In genomic region chr14:120892369-120892768, GRCm38 (mm10) we compare ENCODE assay signal across 30 mouse cellular contexts. TPM values are rescaled to one million over a fixed set of nuclear protein-coding genes. Genes with fewer than 3 reads are reported as not detected.
A peak's percentile ranks its signal among the peaks of the same experiment; 100 is the strongest.
DNase-seq lines count a peak whose midpoint lies in the region; ATAC-seq and TF ChIP-seq lines count a peak whose summit lies in the region.
"Had no signal": no experiment of that assay in that cellular context is flagged by ENCODE, and none has a peak within 500 bp of the region (broad histone marks: within the 10 kb centered on the region; RNA-seq: fewer than 3 reads in every experiment).

No protein-coding gene starts in this region.

- 72% methylated on average over 8 of the region's 8 CpGs for WGBS in heart, adult 2 months
- WGBS in lung, embryonic 14.5 days = 66% methylated on average over 8 of the region's 8 CpGs
- 53% methylated on average over 8 of the region's 8 CpGs for WGBS in stomach, postnatal 0 days

- no peaks in the 10 kb centered on the region for H3K27me3 ChIP-seq in heart, adult 2 months (ENCODE audit: control insufficient read depth, insufficient read depth, low read length)
- H3K27me3 ChIP-seq in lung, embryonic 14.5 days (ENCODE audit: insufficient read depth, low read length) = no peaks in the 10 kb centered on the region
- H3K27me3 ChIP-seq in G1E (ENCODE audit: insufficient read depth, low read length) = no peaks in the 10 kb centered on the region
- no peaks in the 10 kb centered on the region for H3K27me3 ChIP-seq in stomach, postnatal 0 days (ENCODE audit: control insufficient read depth, insufficient read depth, low read length)
- H3K27me3 ChIP-seq: embryonic facial prominence, embryonic 15.5 days; forebrain, embryonic 13.5 days; hindbrain, embryonic 13.5 days; lung, embryonic 15.5 days; midbrain, embryonic 12.5 days; neural tube, embryonic 13.5 days had no signal

- H3K79me2 ChIP-seq in heart, adult 2 months (replicated peaks; ENCODE audit: control insufficient read depth, insufficient read depth, low read length) = no peaks in the 10 kb centered on the region

- 0 out of 2 replicates have a peak, but pooled peaks have one; percentile 21 for TF ChIP-seq CTCF in heart, adult 2 months (IDR thresholded peaks at IDR 0.05)
- 0 out of 2 replicates have a peak, but pooled peaks have one; percentile 7 for TF ChIP-seq CTCF in lung, embryonic 14.5 days (IDR thresholded peaks at IDR 0.05; ENCODE audit: low read depth)
- no peak for TF ChIP-seq CTCF in G1E (IDR thresholded peaks at IDR 0.05; ENCODE audit: low read depth, low read length)
- peak; percentile 56 for TF ChIP-seq CTCF in stomach, postnatal 0 days (IDR thresholded peaks at IDR 0.05; ENCODE audit: low read depth)

- H3K36me3 ChIP-seq in heart, adult 2 months (ENCODE audit: control insufficient read depth, insufficient read depth, low read length) = no peaks in the 10 kb centered on the region
- no peaks in the 10 kb centered on the region for H3K36me3 ChIP-seq in lung, embryonic 14.5 days (ENCODE audit: insufficient read depth)
- no peaks in the 10 kb centered on the region for H3K36me3 ChIP-seq in G1E (replicated peaks)
- no peaks in the 10 kb centered on the region for H3K36me3 ChIP-seq in stomach, postnatal 0 days (ENCODE audit: control insufficient read depth, insufficient read depth, low read length)
- H3K36me3 ChIP-seq: embryonic facial prominence, embryonic 10.5 days; embryonic facial prominence, embryonic 15.5 days; hindbrain, embryonic 13.5 days; lung, embryonic 15.5 days; midbrain, embryonic 12.5 days; neural tube, embryonic 13.5 days had no signal

- H3K27ac ChIP-seq in heart, adult 2 months = no peak overlapping the region
- no peak overlapping the region for H3K27ac ChIP-seq in lung, embryonic 14.5 days (ENCODE audit: low read depth)
- no peak overlapping the region for H3K27ac ChIP-seq in stomach, postnatal 0 days (replicated peaks)
- H3K27ac ChIP-seq: embryonic facial prominence, embryonic 10.5 days; embryonic facial prominence, embryonic 15.5 days; forebrain, embryonic 13.5 days; hindbrain, embryonic 13.5 days; liver, embryonic 14.5 days; lung, embryonic 15.5 days; midbrain, embryonic 12.5 days; neural tube, embryonic 13.5 days had no signal

- no peaks in the 10 kb centered on the region for H3K4me1 ChIP-seq in heart, adult 2 months (ENCODE audit: control insufficient read depth, insufficient read depth, low read length)
- no peaks in the 10 kb centered on the region for H3K4me1 ChIP-seq in lung, embryonic 14.5 days (ENCODE audit: insufficient read depth)
- H3K4me1 ChIP-seq in G1E (ENCODE audit: insufficient read depth, low read depth, low read length) = no peaks in the 10 kb centered on the region
- no peaks in the 10 kb centered on the region for H3K4me1 ChIP-seq in stomach, postnatal 0 days (replicated peaks; ENCODE audit: control insufficient read depth, insufficient read depth)
- H3K4me1 ChIP-seq: embryonic facial prominence, embryonic 15.5 days; forebrain, embryonic 13.5 days; hindbrain, embryonic 13.5 days; lung, embryonic 15.5 days; midbrain, embryonic 12.5 days; neural tube, embryonic 13.5 days had no signal

- no peak for TF ChIP-seq EP300 in heart, adult 2 months (IDR thresholded peaks at IDR 0.05; ENCODE audit: insufficient read depth, low read depth, low read length)
- no peak for TF ChIP-seq EP300 in stomach, postnatal 0 days (optimal IDR thresholded peaks at IDR 0.05)

- intact Hi-C loops in heart, adult 2 months (cut with DNase I) = no loop called here

- no peak overlapping the region for H3K9ac ChIP-seq in heart, adult 2 months (ENCODE audit: low read depth, low read length)
- H3K9ac ChIP-seq in lung, embryonic 14.5 days = no peak overlapping the region
- no peak overlapping the region for H3K9ac ChIP-seq in stomach, postnatal 0 days (ENCODE audit: low read length)
- H3K9ac ChIP-seq: embryonic facial prominence, embryonic 15.5 days; forebrain, embryonic 13.5 days; hindbrain, embryonic 13.5 days; liver, embryonic 14.5 days; lung, embryonic 15.5 days; midbrain, embryonic 12.5 days; neural tube, embryonic 13.5 days had no signal

- no peak for DNase-seq in heart, adult 2 months
- no peak for DNase-seq in heart, adult 9 months (ENCODE audit: low spot score in 2 of 2)
- no peak for DNase-seq in lung, embryonic 14.5 days
- no peak for DNase-seq in lung, postnatal 36 days
- DNase-seq in G1E (ENCODE audit: low spot score) = no peak
- DNase-seq in stomach, postnatal 0 days (ENCODE audit: low spot score) = no peak
- no peak for DNase-seq in layer of hippocampus, adult 18-20 months (ENCODE audit: low spot score in 2 of 2)
- DNase-seq: adrenal gland, adult 2 months; adrenal gland, postnatal 36 days; cerebellum, adult 2 months; cerebellum, postnatal 14 days; gastrocnemius, postnatal 10 days; heart, postnatal 4 days; kidney, adult 11 months; kidney, postnatal 14 days; liver; lung, postnatal 4 days had no signal

- no peak for TF ChIP-seq POLR2A in heart, adult 2 months (IDR thresholded peaks at IDR 0.05; ENCODE audit: insufficient read depth, low read depth, low read length)

- no peak overlapping the region for H3K4me2 ChIP-seq in lung, embryonic 14.5 days
- no peak overlapping the region for H3K4me2 ChIP-seq in stomach, postnatal 0 days (replicated peaks; ENCODE audit: low read depth)
- H3K4me2 ChIP-seq: embryonic facial prominence, embryonic 15.5 days; forebrain, embryonic 13.5 days; heart, embryonic 11.5 days; hindbrain, embryonic 13.5 days; lung, embryonic 15.5 days; midbrain, embryonic 12.5 days; neural tube, embryonic 13.5 days had no signal

- no peak for ATAC-seq in lung, embryonic 14.5 days (ENCODE audit: insufficient read depth)
- ATAC-seq in G1E (ENCODE audit: extremely low read depth, insufficient number of reproducible peaks, low FRiP score, poor library complexity, severe bottlenecking) = 0 out of 2 replicates have a peak, but pooled peaks have one; percentile 22
- ATAC-seq in stomach, postnatal 0 days (ENCODE audit: low FRiP score, low TSS enrichment) = no peak
- ATAC-seq: activated CD4-positive, CD25-positive, alpha-beta regulatory T cell, adult 4 months; CD4-positive, CD25-positive, alpha-beta regulatory T cell, adult 4 months; forebrain, embryonic 13.5 days had no signal

- H3K9me3 ChIP-seq in lung, embryonic 14.5 days (ENCODE audit: low read depth, low read length) = no peaks in the 10 kb centered on the region
- H3K9me3 ChIP-seq in G1E (replicated peaks) = peaks cover 11% of the 10 kb centered on the region
- no peaks in the 10 kb centered on the region for H3K9me3 ChIP-seq in stomach, postnatal 0 days (ENCODE audit: control insufficient read depth, low read length)
- H3K9me3 ChIP-seq: embryonic facial prominence, embryonic 10.5 days; embryonic facial prominence, embryonic 15.5 days; forebrain, embryonic 13.5 days; hindbrain, embryonic 13.5 days; lung, embryonic 15.5 days; midbrain, embryonic 12.5 days; neural tube, embryonic 13.5 days had no signal

- no peak overlapping the region for H3K4me3 ChIP-seq in heart, adult 2 months
- H3K4me3 ChIP-seq in lung, embryonic 14.5 days (ENCODE audit: low read depth, low read length) = no peak overlapping the region
- no peak overlapping the region for H3K4me3 ChIP-seq in G1E (ENCODE audit: low read depth, low read length)
- H3K4me3 ChIP-seq in stomach, postnatal 0 days (ENCODE audit: low read depth, low read length) = no peak overlapping the region
- H3K4me3 ChIP-seq: embryonic facial prominence, embryonic 10.5 days; embryonic facial prominence, embryonic 15.5 days; forebrain, embryonic 13.5 days; hindbrain, embryonic 13.5 days; lung, embryonic 15.5 days; megakaryocyte, embryonic 14.5 days; midbrain, embryonic 12.5 days; myocyte; neural tube, embryonic 13.5 days had no signal

RNA-seq across cellular contexts. Expression of gene Ipo5, which starts 18.7 kb away (rescaled TPM):
- 100 to 1,000 TPM in 1 of 2 experiments, 10 to 100 TPM in 1; 98.0 to 119 TPM for total RNA-seq in heart, adult 2 months (2021)
- 35.5 and 74.4 TPM in 2 replicates for polyA plus RNA-seq in heart, adult 2 months (2012; rRNA removed)
- polyA plus RNA-seq in lung, embryonic 14.5 days (2014; fragmentation: Nextera tagmentation; extraction: Ambion mirVana) = 131 and 132 TPM in 2 replicates
- total RNA-seq in G1E (2014; fragmentation: Nextera tagmentation) = 291 and 312 TPM in 2 replicates
- total RNA-seq in G1E (2017) = 270 and 276 TPM in 2 replicates
- 33.7 and 66.9 TPM in 2 replicates for polyA plus RNA-seq in G1E (2012)
- 30.7 and 31.5 TPM in 2 replicates for polyA plus RNA-seq in stomach, postnatal 0 days (2015; fragmentation: Nextera tagmentation; extraction: Ambion mirVana)
- 100 to 1,000 TPM in 1 of 2 experiments, 10 to 100 TPM in 1; 97.1 to 102 TPM for total RNA-seq in layer of hippocampus, adult 18-20 months (2021)
